Mouse (Mus musculus): ENCODE measurements around the gene Mier1.

Gene Mier1

DNA sequence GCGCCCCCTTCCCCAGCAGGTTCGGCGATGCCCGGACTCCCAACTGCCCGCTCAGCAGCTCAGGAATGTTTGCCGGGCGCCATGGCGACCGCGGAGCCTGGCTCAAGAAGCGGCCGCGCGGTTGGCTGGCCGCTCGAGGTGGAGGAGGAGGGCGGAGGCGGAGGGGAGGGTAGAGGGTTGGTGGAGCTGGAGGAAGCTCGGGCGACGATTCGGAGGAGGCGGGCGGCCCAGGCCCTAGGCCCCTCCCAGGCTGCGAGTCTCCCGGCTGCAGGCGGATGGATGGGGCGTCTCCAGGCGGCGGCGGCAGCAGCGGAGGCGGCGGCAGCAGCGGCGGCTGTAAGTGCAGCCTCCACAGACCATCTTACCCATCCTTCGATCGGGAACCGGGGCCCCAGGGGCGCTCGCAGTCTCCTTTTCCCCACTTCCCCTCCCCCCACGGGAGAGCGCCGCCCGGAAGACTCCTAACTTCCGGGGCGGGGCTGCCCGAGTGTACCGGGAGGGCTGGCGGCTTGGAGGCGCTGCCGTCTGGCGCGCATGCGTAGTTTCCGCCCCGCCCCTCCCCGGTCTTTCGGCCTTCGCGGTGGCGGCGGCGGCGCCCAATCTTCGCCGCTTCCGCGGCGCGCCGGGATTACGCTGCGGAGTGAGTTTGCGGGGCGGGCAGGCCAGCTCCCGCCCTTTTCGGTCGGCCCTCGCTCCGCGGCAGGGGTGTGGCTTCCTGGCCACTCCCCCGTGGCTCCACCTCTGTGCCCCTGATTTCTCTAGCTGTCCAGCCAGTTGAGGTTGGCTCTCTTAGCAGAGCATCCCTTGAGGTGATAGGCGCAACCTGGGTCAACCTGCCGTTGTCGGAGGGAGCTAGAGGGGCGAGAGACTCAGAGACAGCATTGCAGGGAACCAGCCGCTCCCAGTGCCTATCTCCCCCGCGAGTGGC, at the start of gene Mier1, which contains the start of gene Wdr78:
Gene Mier1, plus strand, starts transcription at position 207 of the 928 bp plus-strand sequence.
Gene Wdr78, minus strand, starts transcription at position 372 of the 928 bp plus-strand sequence.
- in situ Hi-C loops (cut with MboI; ENCODE audit: low sequenced_read_pairs), result no loop called here

DNA sequence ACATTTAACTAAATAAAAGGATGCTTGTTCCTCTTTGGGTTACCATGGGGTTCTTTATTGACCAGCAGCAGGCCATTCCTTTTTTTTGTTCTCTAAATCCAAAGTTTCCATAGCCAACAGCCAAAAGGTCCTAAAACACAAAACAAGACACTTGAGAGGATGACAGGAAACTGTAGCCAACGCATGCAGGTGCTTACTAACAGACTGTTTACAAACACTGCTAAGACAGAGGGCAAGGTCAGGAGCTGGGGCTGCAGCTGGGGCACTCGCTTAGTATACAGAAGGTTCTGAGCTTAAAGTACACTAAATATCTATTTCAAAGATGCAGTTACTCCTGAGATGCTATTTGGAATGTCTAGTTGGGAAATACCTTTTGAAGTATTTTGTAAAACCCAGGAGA, 49.8 kb upstream of the Mier1 start:
- in situ Hi-C loops (cut with MboI; ENCODE audit: low sequenced_read_pairs), result no loop called here

- in situ Hi-C loops (cut with MboI; ENCODE audit: low sequenced_read_pairs), result no loop called here
Observed at GRCm38 (mm10) chr4:103064976-103065375, 49.2 kb upstream of the Mier1 start.

DNA sequence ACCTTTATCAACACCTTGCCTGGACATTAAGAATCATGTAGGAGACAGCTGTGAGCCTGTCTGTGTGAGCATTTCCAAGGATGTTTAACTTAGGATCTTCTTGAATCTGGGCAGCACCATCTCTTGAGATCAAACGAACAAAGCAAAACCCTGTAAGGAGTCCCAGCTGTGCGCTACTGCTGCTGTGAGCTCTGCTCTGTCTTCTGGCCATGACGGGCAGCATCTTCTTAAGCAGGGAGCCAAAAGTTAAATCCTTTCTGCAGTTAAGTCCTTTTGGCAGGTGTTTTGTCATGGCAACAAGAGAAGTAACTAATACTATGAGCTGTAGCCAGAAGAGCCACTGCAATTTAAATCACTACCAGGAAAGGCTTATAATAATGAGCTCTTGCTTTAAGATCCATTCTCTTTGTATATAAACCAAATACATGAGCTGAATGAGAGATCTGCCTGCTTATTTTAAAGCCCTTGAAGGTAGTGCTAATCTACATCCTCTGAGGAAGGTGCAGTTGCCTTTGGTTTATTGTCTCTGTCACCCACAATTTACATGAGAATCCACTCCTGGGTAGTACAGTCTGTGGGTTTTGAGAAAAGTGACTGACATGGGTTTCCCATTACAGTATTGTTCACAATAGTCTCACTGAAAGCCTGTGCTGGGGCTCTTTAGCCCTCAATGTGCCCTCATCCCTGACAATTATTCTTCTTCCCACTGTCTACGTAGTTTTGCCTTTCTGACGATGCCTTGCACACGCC, 46.1 kb upstream of the Mier1 start:
- in situ Hi-C loops (cut with MboI; ENCODE audit: low sequenced_read_pairs), result no loop called here

DNA sequence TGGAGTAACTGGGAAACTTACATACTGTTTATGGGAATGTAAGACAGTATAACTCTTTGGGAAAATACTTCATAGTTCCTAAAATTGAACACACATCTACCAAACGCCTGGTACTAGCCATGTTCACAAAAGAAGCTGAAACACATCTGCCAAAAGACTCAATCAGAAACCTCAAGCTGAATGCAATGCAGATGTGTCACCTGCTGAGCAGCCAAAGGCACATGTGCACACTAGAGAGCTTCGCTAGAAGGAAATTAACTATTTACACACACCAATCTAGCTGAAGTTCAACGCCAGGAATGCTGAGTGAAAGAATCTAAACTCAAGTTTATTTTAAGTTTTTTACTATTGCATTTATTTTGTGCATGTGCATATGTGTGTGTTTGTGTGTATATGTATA, 43.6 kb upstream of the Mier1 start:
- in situ Hi-C loops (cut with MboI; ENCODE audit: low sequenced_read_pairs), result no loop called here

GRCm38 (mm10) chr4:103085237-103085636, 29.0 kb upstream of the Mier1 start:
- in situ Hi-C loops (cut with MboI; ENCODE audit: low sequenced_read_pairs), result no loop called here

GRCm38 (mm10) chr4:103095921-103096320, 18.3 kb upstream of the Mier1 start:
- in situ Hi-C loops (cut with MboI; ENCODE audit: low sequenced_read_pairs), result no loop called here

DNA sequence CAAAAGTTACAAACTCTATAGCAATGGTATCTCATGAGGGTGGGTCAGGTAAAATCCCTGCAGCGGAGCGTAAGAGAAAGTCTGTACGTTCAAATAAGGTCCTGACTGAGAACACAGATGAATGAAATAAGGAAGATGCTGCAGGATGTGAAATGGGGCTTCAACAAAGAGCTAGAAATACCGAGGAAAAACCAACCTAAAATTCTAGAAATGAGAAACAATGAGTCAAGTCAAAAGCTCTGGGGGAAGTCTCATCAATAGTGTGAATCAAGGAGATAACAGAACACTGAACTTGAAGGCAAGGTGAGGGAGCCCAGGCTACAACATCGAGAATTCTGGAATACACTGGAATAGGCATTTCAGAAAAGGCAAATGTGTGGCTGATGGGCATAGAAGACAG, 15.7 kb upstream of the Mier1 start:
- in situ Hi-C loops (cut with MboI; ENCODE audit: low sequenced_read_pairs), result no loop called here

DNA sequence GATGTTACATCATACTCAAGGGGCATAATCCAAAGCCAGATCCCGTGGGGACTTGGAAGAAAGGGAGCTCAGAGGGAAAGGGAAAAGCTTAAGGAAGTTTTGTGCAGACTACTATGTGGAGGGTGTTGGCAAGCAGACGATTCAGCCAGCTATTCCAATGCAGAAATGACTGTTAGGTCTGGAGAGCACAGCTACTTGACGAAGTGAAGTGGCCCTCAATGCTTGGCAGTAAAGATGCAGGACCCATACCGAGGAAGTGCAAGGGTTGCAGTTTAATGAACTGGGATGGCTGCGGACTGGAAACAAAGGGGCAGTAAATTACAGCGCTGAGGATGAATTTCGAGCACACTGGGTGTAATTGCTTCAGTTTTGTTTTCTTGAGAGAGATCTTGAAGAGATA, 1.5 kb upstream of the Mier1 start:
- in situ Hi-C loops (cut with MboI; ENCODE audit: low sequenced_read_pairs), result no loop called here

- in situ Hi-C loops (cut with MboI; ENCODE audit: low sequenced_read_pairs), result no loop called here
Observed at GRCm38 (mm10) chr4:103113402-103113801, 788 bp upstream of the Mier1 start.

- in situ Hi-C loops (cut with MboI; ENCODE audit: low sequenced_read_pairs), result no loop called here
Observed at GRCm38 (mm10) chr4:103118888-103119228, 4.7 kb downstream of the Mier1 start.

- in situ Hi-C loops (cut with MboI; ENCODE audit: low sequenced_read_pairs), result no loop called here
Observed at GRCm38 (mm10) chr4:103119229-103120027, 5.2 kb downstream of the Mier1 start.

DNA sequence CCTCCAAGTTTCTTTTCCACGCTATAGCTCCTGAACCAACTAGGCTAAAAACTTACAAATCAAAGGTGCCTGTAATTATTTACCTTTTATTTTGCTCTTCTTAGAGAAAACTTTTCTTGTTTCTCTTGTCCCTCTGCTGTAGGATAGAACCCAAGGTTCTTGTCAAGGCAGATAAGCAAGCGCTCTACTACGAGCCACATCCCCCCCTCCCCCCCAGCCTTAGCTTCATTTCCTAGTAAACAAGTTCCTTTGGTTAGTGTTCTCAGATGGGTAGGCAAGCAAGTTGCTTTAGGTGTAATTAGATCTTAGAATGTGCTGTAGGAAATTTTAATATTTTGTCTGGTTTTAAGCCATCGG, 5.8 kb downstream of the Mier1 start:
- in situ Hi-C loops (cut with MboI; ENCODE audit: low sequenced_read_pairs), result no loop called here

- in situ Hi-C loops (cut with MboI; ENCODE audit: low sequenced_read_pairs), result no loop called here
Observed at GRCm38 (mm10) chr4:103120395-103120794, 6.2 kb downstream of the Mier1 start.

- in situ Hi-C loops (cut with MboI; ENCODE audit: low sequenced_read_pairs), result no loop called here
Observed at GRCm38 (mm10) chr4:103120874-103121389, 6.7 kb downstream of the Mier1 start.

DNA sequence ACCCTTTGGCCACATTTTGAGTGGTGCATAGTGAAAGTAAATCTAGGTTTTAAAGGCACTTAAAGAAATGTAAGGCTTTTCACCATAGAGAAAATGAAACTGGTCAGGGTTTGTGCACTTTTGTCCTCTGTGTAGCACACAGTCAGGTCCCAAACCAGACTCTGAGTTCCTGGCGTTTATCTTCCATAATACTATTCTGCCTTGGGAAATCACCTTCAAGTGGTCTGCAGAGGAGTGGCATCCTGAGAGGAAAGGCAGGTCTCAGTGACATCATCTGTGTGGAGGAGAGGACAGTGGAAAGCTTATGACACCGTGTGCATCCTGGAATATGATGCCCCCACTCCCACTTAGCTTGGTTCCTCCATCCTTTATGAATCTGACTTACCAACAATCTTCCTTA, 8.9 kb downstream of the Mier1 start:
- in situ Hi-C loops (cut with MboI; ENCODE audit: low sequenced_read_pairs), result no loop called here

DNA sequence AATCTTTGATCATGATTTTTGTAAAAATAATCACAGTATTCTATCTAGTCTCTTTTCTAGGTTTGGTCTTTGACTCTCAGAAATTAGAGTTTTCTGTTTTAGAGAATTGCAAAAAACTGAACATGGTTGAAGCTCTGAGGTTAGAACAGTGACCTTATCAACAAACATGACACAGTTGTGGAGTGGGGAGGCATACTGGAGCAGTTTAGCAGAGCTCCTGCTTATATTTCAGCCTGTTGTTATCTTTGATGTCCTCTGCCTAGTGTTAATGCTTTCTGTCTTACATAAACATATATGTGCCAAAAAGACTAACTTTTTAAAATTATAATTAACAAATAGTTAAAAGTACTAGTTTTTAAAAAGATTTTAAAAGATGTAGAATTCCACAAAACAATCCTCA, 9.4 kb downstream of the Mier1 start:
- in situ Hi-C loops (cut with MboI; ENCODE audit: low sequenced_read_pairs), result no loop called here

DNA sequence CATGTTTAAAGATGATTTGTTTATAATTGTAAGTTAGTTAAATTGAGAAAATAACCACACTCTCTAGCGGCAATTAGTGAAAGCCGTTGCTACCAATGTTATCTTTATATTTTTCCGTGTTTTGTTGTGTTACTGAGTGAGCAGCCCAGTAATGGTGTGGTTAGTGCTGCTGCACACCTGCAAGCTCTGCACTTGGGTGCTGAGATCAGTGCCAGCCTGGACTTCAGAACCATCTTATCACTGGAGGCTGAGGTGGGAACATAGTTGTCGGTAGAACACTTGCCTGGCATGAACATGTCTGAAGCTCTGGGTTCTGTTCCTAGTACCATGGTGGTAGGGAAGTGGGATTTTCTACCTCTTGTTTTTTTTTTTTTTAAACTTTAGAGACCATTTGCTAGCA, 12.3 kb downstream of the Mier1 start:
- in situ Hi-C loops (cut with MboI; ENCODE audit: low sequenced_read_pairs), result loop anchor here (25.0 kb wide), 1 partner anchor 639 kb away; no protein-coding TSS in a partner anchor

DNA sequence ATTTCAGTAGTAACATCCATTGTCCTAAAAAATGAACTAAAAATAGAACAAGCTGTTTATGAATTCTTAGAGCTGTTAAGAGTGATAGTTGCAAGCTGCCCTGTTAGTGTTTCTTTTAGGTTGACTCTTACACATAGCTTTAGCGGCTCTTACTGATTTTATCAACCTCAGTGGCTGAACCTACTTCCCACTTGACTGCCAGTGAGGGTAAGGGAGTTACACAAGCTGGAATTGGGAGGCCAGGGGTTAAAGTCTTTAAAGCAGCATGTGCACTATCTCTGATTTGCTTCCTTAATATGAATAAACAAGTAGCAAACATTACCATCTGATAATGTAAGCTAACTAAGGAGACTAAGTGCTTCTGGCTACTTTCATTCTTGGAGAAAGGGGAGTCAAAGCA, 22.8 kb downstream of the Mier1 start:
- in situ Hi-C loops (cut with MboI; ENCODE audit: low sequenced_read_pairs), result loop anchor here (25.0 kb wide), 1 partner anchor 650 kb away; no protein-coding TSS in a partner anchor

- in situ Hi-C loops (cut with MboI; ENCODE audit: low sequenced_read_pairs), result loop anchor here (10.0 to 25.0 kb wide), 2 partner anchors 162 to 659 kb away; no protein-coding TSS in a partner anchor
Observed at GRCm38 (mm10) chr4:103146339-103146738, 32.1 kb downstream of the Mier1 start.

GRCm38 (mm10) chr4:103151946-103152345, 37.8 kb downstream of the Mier1 start:
- in situ Hi-C loops (cut with MboI; ENCODE audit: low sequenced_read_pairs), result no loop called here

Measured in CH12F3 (cell line).